Mouse (Mus musculus) kidney, postnatal 36 days (tissue): ENCODE results near the gene Gm11733.

Experiments used
- DNase-seq, 2 experiments: peaks; one replicate each; pipeline ENCODE4 v3.0.0; 2021 to 2022; ENCODE audit warnings: mixed read lengths in 2 of 2

Gm11733 gene

DNA sequence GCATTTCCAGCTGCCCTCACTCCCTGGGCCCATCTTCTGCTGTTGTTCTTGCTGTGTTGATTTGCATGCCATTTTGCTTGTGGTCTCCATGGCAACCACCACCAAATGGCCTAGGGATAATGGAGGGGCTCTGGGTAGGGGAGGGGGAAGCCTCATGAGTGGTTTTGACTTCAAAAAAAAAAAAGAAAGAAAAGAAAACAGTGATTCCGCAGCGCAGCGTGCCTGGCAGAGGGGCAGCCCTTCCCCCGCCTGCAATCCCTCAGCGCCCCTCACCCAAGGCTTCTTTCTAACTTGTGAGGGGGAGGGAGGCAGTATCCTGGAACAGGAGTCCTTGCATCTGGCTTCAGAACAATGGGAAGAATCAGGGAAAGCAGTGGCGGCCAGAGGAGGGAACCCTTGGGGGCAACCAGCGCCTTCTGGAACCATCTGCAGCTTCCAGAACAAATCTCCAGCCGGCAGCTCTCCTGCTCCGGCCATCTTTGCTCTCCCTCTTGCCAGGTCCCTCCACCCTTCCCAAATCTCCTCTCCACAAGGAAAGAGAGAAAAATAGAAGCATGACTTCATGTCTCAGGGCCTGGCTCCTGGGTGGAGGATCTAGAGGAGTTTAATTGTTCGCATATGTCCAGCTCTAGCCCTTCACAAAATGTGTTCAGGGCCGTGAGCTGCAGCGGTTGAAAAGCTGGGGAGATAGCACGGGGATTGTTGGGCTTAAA, 5.0 kb upstream of the Gm11733 start:
- DNase-seq, result no peak

DNA sequence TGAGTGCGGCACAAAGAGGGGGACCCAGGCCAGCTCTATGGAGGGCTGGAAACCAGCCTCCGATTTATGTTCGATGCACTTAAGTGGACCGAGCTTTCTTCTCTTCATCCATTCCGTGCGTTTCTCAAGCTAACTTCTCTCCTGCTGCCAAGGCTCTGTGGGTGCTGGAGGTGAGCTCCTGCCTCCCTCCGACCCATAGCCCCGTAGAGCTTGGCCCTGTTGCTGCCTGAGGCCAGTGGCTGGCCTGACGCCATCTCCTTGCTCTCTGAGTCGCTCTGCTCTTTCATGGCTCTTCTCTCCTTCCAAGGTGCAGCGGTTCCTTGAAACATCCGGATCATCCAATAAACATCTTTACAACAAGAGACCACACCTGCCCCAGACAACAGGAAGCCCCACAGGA, 4.4 kb upstream of the Gm11733 start:
- DNase-seq, result no peak

DNA sequence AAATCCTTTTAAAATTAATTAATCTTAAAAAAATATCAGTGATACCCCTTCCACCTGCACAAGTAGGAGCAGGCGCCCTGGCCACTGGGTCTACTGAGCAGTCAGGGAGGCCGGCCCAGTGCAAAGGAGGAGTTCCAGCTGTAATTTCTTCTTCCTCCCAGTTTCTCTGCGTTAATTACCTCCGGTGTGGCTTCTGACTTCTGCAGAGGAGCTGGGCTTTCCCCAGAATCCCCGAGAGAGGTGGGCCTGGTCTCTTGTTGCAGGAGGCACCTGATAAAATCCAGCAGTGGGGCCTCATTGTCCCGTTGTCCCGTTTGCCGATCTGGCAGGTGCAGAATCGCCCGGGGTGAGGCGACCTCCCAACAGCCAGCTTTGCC, 1.9 kb upstream of the Gm11733 start:
- DNase-seq, result no peak

DNA sequence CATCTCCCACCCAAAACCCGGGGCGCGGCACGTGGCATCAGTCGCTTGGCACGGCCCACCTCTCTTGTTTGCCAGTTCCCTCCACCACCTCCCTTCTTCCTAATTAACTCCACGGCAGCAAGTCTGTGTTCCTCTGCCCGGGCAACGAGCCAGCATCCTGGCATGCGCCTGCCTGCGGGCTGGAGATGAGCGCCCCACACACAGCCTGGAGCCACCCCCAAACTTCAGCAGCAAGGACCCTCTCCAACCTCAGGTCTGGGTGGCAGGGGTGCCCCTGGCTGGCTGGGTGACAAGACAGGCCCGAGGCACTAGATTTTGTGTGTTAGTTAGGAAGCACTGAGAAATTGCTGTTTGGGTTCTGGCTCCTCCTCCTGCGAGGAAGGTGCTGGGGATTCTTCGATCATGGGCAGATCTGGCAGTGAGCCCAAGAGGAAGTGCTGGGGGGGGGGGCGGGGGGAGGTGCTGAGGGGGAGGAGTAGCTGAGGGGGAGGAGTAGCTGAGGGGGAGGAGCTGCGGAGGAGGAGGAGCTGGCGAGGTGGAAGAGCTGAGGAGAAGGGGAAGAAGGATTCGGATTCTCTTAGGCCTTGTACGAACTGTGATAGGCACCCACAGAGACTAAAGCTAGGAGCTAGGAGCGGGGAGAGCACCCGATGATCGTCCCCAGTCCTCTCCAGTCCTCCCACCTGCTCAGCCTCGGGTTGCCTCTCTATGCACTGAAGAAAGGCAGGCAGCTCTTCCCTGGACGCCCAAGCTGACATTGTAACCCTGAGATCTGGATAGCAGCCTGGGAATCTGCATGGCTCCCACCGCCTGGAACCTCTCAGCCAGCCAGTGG, 1.3 kb upstream of the Gm11733 start:
- DNase-seq, result peak; percentile 83 to 91

DNA sequence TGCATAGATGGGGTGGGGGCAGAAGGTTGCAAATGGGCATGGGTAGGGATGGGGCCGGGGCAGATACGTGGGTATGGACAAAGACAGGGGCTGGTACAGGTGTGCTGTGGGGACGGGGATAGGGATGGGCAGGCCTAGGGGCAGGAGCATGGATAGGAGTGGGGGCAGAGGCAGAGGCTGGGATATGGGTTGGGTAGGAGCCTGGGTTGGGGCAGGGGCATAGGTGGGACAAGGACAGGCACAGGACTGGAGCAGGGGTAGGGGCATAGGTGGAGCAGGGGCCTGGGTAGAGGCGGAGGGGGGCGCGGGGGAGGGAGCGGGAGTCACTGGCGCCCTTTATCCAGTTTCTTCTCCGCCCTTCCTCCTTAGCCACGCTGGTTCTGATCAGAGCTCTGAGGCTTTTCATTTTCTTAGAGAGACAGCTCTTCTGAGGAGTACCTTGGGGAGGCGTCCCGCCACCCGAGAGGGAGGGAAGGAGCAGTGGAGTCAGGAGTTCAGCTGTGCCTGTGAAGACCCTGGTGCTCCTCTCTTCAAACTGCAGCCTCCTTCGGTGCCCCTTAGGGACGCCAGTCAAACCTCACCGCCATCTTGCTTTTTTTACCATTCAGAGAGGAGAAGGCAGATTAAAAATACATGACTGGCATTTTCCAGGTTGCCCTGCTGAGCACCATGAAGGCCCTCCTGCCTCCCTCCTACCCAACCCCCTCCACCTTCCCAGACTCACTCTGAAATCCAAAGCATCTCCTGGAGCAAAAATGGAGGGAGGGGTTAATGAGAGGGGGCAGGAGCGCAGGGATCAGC, 7.4 kb downstream of the Gm11733 start:
- DNase-seq, result no peak

DNA sequence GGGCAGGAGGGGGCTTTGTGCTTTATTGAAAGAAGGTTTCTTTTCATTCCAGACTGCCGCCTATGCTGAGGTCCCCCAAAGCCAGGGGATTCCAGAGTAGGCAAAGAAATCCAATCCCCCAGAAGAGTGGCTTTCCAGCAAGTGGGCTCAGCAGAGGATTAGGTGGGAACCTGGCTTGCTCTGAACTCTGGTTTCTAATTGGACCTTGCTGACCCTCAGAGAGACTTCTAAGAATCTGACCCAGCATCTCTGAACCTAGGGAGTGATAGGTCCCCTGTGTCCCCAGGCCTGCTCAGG, 8.0 kb downstream of the Gm11733 start:
- DNase-seq, result no peak

DNA sequence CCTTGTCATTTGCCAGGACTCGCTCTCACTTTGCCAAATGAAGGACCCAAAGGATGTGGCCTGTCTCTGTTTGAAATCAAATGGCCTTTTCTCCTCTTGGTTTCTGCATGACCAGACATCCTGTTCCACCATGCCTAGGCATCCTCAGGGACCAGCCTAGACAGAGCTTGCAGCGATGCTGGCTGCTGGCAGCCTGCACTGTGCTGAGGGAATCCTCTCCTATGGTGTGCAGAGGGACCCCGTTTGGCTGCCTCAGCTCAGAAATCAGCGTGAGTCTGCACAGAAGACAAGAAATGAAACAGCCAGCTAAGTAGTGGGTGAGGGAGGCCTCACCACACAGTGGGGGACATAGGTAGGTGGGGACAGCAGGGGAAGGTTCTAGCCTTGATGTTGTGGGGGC, 12.6 kb downstream of the Gm11733 start:
- no peak for DNase-seq

DNA sequence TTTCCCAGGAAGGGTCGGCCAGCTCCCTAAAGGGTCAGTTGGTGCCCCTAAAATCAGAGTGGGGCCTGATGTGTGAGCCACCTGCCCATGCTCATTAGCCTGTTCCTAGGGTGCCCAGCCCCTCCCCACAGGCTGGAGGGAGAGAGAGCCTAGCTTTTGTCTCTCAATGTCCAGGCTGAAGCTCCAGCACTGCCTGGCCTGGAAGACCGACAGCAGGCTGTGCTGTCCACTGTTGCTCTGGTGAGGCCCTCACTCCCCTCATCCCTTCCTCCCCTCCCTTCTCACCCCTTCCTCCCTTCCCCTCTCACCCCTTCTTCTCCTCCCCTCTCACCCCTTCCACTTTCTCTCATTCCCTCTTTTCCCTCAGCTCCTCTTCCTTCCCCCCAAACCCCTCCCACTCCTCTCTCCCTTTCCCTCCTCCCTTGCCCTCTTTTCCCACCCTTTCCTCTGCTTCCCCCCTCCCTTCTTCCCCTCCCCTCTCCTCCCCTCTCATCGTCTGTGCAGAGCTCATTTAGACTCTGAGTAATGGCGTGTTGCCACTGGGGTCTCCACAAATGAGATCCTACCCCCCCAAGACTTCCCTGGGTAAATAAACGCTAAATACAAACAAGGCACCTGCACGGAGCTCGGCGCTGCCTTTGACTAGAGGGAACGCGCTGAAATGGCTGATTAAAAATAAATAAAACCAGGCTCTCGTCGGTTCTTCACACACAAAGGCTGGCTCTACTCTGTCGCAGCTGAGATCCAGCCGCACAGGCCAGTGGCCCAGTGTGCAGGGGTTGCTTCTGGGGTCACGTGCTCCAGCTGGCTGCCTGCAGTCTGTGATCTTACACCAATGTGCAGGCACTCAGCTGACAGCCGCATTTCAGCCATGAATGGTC, 13.3 kb downstream of the Gm11733 start:
- DNase-seq, result peak; percentile 60 to 62

DNA sequence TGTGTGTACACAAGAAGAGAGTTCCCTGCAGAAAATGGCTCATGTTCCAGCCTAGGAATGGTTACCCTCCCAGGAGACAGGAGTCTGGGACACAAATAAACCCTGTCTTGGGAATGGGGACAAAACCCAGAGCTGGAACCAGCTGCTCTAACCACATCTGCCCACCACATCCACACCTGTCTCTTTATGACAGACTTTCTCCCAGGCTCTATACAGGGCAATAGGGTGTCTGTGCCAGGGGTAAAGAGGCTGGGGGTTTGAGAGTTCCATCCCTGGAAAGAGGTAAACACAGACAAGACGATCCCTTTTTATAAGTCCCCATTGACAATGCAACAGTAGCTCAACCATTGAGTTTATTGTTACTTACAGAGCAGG, 14.0 kb downstream of the Gm11733 start:
- no peak for DNase-seq

DNA sequence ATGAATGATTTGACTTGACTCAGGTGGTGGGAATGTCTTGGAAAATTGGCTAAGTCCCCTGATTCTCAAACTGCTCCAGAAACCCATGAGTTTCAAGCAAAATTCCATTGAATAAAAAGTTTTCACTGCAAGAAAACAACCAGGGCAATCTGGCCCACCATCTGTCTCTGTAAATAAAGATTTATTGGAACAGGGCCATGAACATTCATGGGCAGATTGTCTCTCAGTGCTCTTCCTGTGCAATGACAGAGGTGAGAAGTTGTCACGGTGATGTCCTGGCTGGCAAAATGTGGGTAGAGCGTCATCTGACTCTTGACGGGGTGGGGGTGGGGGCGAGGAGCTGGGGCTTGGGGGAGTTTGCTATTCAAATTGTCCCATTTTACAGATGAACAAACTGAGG, 24.8 kb downstream of the Gm11733 start:
- no peak for DNase-seq

DNA sequence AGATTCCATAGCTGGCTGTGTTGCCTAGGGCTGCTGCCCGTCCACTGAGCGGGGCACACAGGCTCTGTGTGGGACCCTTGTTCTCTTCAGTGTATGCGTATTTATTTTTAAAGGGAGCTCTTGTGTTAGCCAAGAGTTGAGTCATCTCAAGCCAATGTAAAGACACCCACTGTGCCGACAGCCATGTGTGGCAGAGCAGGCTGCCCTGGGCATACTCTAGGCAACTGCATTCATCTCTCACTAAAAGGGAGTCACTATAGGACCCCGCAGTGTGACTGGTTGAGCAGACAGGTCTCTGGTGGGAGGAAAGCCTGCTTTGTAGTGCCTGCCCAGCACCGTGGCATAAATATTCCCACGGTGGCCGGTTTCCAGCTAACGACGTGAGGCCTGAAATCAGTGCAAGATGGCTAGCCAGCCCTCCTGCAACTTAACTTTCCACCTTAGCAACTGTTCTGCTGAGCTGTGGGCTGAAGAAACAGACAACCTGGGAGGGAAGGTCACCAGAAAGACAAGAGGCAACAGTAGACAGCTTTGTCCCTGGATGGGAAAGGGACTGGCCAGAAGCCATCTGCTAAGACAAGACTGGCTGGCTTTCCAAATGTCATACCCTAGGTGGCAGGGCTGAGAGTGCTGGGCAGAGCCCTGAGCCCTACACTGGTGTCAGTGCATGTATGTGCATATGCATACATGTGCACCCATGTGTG, 31.7 kb downstream of the Gm11733 start:
- no peak for DNase-seq

DNA sequence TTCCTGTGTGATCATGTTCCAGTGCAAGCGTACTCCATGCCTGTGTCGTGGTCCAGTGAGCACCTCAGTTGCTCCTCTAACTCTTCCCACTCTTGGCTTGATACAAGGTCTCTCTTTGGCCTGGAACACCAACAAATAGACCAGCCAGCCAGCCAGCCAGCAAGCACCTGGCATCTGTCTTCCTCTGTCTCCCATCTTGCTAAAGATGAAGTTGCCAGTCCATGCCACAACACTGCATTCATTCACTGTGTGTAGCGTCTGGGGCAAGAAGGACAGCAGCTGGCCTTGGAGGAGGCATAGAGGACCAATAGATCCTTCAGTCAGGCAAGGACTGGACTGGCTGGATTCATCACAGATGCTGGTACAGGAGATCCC, 32.2 kb downstream of the Gm11733 start:
- DNase-seq, result no peak

DNA sequence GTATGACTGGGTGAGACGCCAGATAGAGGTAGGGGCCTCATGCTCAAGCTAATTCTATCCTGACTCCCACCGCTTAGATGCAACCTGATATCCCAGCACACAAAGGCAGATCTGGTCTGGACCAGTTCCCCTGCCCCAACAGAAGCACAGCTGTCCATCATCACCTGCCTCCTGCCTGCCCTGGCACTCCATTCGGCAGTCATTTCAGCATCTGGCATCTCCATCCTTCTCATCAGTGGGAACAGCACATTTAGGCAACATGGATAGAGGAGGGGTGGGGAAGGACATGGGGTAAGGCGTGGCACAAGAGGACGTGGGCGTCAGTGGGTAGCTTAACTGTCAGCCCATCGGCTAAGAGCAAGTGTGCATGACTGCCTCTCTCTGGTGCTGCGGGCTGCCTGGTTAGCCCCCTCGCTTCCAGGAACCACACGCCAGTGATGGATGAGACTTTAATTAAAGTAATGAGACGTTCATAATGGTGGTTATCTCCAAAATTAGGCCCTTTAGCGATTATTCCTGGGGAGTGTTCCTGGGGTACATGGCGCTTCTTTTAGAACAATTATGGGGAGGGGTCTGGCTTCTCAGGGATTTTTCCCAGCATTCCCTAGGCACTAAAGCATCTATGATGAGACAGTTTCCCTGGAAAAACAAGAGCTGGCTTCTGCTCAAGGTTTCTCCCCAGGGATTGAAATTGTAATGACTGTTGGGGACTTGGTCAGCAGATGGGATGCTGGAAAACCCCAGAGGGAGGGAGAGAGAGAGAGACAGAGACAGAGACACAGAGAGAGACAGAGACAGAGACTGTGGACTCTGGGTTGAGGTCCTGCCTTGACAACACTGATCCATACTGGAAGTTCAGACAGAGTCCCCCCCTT, 38.0 kb downstream of the Gm11733 start:
- DNase-seq, result no peak

DNA sequence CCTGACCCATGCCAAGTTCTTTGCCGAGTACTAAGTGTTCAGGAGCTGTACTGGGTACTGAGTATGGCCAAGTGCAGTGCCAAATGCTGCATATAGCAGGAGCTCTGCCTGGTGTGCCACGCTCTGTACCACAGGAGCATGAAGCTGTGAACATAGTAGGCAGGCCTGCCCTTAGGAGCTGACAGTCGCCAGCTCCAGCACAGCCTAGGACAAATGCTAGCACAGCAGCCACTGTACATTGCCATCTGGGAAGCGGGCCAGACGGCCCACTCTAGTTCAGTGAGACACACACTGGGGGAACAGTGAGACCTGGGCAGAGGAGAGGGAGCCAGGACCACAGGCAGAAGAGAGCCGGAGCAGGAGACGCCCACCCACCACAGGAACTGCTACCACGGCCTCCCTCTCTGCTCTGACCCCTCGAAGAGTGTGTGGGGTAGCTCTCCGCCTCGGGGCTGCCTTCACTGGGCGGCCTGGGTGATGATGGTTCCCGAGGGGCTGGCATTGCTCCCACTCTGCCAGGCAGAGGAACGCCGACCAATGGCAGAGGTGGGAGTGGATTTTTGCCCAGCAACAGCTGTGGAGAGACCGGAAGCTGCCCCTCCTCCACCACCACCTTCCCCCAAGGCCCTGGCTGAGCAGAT, 38.8 kb downstream of the Gm11733 start:
- peak; percentile 80 to 82 for DNase-seq

DNA sequence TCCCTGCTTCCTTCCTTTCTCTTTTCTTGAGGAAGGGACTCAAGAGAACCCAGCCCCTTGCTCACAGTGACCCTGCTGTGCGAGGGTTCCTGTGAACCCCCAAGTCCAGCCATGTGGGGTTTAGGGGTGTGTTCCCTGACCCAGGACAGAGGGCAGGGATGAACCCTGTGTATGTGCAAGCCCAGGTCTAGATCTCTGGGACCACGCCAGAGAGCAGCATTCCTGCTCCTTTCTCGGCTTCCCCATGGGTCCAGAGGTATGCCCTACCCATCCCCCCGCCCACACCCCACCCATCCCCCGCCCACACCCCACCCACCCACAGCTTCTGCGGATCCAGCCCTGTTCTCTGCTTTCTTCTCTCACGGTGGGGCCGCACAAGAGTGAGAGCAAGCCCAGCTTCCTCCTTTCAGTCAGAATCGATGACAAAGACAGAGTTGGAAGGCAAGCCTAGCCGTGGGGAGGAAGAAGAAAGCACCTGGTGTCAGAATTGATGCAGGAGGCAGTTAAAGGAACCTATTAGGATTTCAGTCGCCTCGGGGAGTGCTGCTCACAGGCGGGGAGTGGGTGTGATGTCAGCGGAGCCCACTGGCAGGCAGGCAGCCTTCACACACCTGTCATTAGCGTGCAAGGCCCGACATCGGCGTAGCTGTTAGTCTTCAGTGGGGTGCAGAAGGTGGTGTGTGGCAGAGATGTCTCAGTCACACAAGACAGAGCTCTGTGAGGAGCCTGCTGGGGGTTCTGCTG, 41.6 kb downstream of the Gm11733 start:
- DNase-seq, result no peak

DNA sequence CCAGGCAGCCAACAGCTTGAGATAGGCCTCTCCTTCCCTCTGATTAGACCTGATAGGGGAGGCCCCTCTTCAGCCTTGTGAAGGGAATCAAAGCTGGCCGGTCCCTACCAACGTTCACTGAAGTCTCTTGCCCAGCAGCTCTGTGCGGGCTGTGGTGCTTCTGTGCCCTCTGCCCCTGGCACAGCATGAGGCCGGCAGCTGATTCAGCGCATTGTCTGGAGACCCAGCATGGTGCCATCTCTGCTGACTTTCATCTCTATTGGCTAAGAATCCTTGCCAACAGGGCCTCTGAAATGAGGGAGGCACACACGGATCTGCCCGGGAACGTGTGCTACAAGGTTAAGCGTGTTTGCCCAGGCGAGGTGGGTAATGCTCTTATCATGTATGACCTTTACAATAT, 48.2 kb downstream of the Gm11733 start:
- no peak for DNase-seq

DNA sequence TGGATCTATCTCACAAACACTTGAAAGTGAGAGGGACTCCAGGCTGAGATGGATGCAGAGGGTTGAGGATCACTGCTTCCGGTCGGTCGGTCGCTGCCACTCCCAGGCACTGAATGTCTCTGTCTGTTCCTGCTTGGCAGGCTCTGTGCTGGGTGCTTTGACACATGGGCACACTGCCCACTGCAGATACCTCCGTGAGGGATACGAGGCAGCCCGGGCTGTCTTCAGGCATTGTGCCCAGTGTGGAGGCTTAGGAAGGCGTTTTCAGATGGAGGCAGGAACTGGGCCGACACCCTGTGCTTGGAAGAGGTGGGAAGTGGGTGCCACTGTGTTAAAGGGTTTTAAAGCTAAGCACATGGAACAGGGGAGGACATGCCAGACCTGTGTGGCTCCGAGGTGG, 50.7 kb downstream of the Gm11733 start:
- peak; percentile 73 to 82 for DNase-seq

DNA sequence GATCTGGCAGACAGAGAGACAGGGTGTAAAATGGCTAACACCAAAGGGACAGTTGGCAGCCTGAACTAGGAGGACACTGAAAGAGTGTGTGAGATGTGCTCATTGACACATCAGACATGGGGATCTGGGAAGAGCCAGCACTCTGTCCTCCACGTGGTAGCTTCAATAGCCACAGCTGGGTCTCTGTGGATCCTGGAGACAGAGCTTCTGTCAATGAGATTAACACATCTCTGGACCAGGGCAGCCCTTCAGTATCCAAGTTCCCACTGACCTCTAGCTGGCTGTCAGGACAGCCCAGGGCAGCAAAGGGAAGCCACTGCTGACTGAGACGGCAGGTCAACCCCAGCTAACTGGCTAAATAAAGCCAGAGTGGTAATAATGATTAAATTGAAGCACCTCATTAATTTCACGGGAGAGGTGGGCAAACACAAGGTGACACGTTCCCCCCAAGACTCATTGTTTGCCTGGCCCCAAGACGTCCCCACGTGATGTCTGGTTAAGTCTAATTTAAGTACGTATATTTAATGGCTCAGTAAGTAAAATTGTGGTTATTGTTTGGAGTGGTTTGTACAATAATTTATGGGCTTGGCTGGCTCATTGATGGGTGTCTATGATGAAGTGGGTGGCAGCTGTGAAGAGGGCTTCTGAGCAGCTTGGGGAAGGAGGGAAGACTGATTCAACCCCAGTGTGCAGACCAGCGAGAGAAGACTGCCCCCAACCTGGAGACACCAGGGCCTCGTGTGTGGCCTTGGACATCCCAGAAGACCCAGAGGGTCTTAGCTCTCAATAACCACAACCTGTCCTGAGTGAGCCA, 51.5 kb downstream of the Gm11733 start:
- DNase-seq, result no peak

DNA sequence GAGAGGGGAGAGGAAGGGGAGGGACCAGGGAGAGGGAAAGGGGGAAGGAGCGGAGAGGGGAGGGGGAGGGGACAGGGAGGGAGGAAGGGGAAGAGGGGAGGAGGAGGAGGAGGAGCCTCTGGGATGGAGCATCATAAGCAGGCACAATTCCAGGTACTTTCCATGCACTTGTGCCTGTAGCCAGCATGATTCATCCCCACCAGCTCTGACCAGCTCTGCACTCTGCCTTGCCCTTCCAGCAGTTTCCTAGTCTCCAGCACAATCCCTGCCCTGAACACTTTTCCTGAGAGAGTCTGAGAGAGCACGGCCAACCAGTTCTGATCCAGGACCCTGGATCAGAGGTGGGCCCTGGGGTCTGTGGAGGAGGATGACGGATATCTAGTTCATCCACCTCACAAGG, 52.4 kb downstream of the Gm11733 start:
- peak; percentile 47 to 74 for DNase-seq
